Mouse (Mus musculus): Measurements from ENCODE around the gene Il12rb1.
"Not testable (repeated sequence)": the region's sequence is repeated elsewhere in the genome, so short reads cannot be mapped to it uniquely, and the experiment has no call there.

The Il12rb1 gene

GRCm38 (mm10) chr8:70801830-70802229 lies 6.4 kb upstream of the Il12rb1 start:
- no peak for DNase-seq

GRCm38 (mm10) chr8:70802786-70803510 lies 5.3 kb upstream of the Il12rb1 start:
- no peak for DNase-seq

GRCm38 (mm10) chr8:70803761-70804480 lies 4.3 kb upstream of the Il12rb1 start:
- DNase-seq, result peak; percentile 84

GRCm38 (mm10) chr8:70804481-70805206 lies 3.6 kb upstream of the Il12rb1 start, which contains the start of gene Mast3:
TSS of gene Mast3 (minus strand) at chr8:70805054.
- peak; percentile 88 for DNase-seq

- DNase-seq, result peak; percentile 77
Measured at GRCm38 (mm10) chr8:70806541-70806940, 1.7 kb upstream of the Il12rb1 start.

- DNase-seq, result peak; percentile 89
Measured at GRCm38 (mm10) chr8:70807304-70807703, 945 bp upstream of the Il12rb1 start.

GRCm38 (mm10) chr8:70808955-70809701 lies 879 bp downstream of the Il12rb1 start:
- no peak for DNase-seq

GRCm38 (mm10) chr8:70810962-70811680 lies 2.9 kb downstream of the Il12rb1 start:
- no peak for DNase-seq

- no peak for DNase-seq
Measured at GRCm38 (mm10) chr8:70812055-70812454, 3.8 kb downstream of the Il12rb1 start.

GRCm38 (mm10) chr8:70812885-70813284 lies 4.6 kb downstream of the Il12rb1 start:
- DNase-seq, result no peak

GRCm38 (mm10) chr8:70816679-70817078 lies 8.4 kb downstream of the Il12rb1 start:
- no peak for DNase-seq

GRCm38 (mm10) chr8:70820101-70820935 lies 12.1 kb downstream of the Il12rb1 start:
- DNase-seq, result peak; percentile 81

- DNase-seq, result no peak
Measured at GRCm38 (mm10) chr8:70821399-70821962, 13.2 kb downstream of the Il12rb1 start.

GRCm38 (mm10) chr8:70821992-70822391 lies 13.7 kb downstream of the Il12rb1 start:
- no peak for DNase-seq

GRCm38 (mm10) chr8:70822594-70822993 lies 14.3 kb downstream of the Il12rb1 start:
- DNase-seq, result not testable (repeated sequence)

- no peak for DNase-seq
Measured at GRCm38 (mm10) chr8:70823802-70824201, 15.6 kb downstream of the Il12rb1 start.

- DNase-seq, result no peak
Measured at GRCm38 (mm10) chr8:70825816-70826215, 17.6 kb downstream of the Il12rb1 start.

GRCm38 (mm10) chr8:70827010-70827409 lies 18.8 kb downstream of the Il12rb1 start:
- no peak for DNase-seq

GRCm38 (mm10) chr8:70827796-70828195 lies 19.5 kb downstream of the Il12rb1 start:
- DNase-seq, result no peak

GRCm38 (mm10) chr8:70831517-70831916 lies 23.3 kb downstream of the Il12rb1 start:
- DNase-seq, result no peak

- DNase-seq, result no peak
Measured at GRCm38 (mm10) chr8:70832371-70832770, 24.1 kb downstream of the Il12rb1 start.
